Mouse (Mus musculus): ENCODE results near the gene Nup62.

Nup62 gene

DNA sequence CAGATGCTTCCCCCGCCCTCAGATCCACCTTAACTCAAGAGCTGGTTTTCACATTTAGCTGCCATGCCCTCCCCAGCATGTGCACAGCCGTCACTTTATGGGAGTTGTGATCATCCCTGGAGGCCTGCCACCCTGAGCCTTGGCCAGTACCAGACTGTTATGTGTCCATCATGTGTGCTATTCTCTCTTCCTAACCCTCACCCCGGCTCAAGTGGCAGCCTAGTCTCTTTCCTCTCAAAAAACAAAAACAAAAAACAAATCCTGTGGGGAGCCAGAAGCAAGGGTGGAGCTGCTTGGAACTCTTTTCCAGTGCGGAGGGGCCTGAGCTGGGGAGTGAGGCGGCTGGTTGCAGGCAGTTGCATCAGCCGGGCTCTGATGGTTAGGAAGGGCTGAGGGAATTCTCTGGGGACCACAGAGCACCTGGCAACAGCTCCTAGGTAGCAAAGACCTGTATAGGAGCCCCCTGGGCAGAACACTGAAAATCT lies 2.9 kb downstream of the Nup62 start:
- no peak for DNase-seq (ENCODE audit: extremely low read depth, low read depth, low spot score)

DNA sequence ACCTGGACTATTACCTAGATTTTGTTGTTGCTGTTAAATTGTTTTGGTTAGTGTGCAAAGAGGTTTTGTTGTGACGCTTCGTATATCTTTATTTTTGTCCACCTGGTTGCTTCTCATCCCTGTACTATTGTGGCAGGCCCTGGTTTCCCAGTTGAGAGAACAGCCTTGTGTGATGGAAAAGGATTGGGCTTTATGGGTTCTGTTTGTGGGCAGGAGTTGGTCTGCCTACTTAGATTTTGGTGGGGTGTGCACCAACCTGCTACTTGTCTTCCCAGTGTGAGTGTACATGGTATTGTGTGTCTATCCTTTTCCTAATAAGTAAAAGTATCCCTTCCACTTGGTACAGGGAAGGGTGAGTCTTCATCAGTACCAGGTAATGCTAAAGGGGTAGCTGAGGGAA lies 3.5 kb downstream of the Nup62 start:
- DNase-seq (ENCODE audit: extremely low read depth, low read depth, low spot score), result no peak

DNA sequence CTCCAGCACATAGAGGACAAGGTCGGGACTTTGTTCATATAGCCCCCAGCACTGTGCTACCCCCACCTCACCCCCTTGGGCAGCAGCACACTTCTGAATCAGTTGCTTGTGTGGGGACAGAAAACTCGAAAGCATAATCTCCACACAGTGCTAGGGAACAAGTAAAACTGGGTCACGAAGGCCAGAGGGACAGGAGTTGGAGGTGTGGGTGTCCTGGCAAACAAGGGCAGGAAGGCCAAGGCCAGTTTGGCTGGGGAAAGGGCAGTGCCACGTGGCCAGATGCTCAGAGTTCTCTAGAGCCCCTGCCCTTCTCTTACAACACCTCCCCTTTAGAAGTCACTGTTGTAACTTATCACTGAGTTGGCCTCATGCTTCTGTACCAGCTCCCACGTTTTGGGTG lies 4.0 kb downstream of the Nup62 start:
- DNase-seq (ENCODE audit: extremely low read depth, low read depth, low spot score), result no peak

DNA sequence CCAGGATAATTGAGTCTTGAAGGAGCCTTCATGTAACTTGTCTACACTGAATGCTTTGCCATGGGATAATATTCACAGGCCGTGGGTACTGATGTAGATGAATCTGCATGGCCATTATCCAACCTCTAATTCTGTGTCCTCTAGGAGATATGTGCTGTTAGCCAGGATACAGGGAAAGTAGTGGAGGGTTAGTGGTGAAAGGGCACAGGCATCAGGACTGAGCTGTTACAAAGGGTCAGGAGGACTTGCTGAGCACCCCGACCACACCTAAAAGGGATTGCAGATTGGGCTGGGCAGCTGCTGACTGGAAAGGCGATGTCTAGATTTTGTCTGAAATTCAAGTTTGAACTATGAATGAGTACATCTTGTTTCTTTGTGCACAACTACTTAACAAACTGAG lies 4.6 kb downstream of the Nup62 start:
- DNase-seq (ENCODE audit: extremely low read depth, low read depth, low spot score), result no peak

DNA sequence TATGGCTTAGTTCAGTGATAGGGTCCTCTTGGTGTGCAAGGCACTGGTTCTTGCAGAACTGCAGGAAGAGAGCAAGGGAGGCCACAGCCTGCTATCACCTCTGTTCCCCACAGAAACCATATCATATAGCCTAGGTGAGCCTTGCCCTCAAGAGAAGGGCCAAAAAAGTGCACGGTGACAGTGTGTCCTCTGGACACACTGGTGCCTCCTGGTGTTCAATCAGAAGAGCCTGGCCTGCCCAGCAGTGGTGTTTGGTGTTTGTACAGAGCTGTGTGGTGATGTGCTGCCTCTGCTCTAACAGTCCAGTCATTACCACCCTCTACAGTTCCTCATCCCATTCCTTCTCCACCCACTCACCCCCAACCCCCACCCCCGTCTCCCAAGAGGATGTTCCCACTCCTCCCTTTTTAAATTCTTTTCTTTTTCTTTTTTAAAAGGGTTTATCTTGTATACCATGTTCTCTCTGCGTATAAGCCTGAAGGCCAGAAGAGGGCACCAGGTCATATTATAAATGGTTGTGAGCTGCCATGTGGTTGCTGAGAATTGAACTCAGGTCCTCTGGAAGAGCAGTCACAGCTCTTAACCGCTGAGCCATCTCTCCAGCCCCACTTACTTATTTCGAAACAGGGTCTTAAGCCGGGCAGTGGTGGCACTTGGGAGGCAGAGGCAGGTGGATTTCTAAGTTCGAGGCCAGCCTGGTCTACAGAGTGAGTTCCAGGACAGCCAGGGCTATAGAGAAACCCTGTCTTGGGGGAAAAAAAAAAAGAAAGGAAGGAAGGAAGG lies 6.0 kb downstream of the Nup62 start:
- no peak for DNase-seq (ENCODE audit: extremely low read depth, low read depth, low spot score)

DNA sequence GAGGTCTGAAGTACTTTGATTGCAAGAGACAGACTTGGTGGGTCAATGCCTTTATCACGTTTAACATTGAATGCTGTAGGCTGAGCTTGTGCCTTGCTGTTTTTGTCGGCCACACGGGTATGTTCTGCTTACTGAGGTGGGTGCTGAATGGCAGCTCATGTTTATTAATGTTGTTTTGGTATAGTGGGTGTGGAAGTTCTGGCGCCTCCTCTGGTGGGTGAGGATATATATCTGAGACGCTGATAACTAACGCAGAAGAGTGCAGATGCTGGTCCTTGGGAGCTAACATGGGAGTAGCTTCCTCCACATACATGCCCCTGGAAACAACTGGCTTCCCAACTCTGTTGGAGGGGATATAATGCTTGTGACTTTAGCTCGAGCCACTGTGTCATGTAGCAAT lies 7.5 kb downstream of the Nup62 start:
- no peak for DNase-seq (ENCODE audit: extremely low read depth, low read depth, low spot score)

DNA sequence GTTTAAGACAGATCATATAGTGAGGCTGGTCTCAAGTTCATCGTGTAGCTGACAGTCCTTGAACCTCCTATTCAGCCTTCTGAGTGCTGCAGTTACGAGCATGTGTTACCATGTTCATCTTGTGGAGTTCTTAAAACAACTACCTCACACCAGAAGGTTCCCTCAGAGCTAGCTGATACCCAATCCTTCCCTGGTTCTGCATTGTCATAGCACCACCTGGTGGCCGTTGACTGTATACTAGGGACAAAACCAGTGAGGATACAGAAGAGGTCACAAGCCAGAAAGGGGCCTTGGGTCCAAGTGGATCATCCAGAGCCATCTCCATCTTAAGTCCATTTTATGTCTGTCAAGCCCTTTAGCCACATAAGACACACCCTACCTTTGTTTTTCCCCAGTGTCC lies 9.0 kb downstream of the Nup62 start:
- DNase-seq (ENCODE audit: extremely low read depth, low read depth, low spot score), result no peak

DNA sequence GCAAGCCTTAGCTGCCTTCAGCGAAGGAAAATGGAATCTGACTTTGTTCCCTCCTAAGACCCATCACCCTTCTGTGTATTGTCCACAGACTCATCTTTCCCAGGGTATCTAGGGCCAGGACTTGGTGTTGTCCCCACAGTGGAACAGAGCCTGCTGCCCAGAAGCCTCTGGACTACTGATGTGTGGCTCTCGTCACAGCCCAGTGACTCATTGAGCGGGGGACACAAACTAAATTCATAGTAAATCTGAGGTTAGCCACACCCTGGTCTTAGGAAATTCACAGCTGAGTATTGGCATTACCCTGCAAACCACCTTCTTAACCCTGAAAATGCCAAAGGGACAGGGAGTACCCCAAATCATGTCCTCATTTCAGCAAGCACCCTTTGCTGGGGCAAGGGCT lies 10.9 kb downstream of the Nup62 start:
- no peak for DNase-seq (ENCODE audit: extremely low read depth, low read depth, low spot score)

DNA sequence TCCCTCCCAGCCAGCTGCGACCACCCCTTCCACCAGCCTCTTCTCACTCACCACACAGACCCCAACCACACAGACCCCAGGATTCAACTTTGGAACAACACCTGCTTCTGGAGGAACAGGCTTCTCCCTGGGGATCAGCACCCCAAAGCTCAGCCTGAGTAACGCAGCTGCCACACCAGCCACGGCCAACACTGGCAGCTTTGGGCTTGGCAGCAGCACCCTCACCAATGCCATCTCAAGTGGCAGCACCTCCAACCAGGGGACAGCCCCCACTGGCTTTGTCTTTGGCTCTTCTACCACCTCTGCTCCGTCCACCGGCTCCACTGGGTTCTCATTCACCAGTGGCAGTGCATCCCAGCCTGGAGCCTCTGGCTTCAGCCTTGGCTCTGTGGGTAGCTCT lies 12.8 kb downstream of the Nup62 start:
- no peak for DNase-seq (ENCODE audit: extremely low read depth, low read depth, low spot score)

DNA sequence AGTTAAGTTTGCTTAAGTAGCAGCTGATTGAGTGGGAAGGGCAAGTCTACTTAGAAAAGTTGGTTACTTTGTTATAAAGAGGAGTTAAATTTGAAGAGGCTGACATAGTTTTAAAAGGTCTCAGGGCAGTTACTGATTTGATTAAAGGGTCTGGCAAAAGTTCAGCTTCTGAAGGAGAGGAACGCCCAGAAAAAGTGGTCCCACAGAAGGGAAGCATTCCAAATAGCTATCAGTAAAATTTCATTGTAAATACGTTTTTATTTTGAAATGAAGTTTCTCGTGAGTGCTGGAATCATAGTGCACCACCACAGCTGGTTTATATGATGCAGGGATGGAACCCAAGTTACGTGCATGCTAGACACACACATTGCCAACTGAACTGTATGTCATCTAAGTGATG lies 16.9 kb downstream of the Nup62 start:
- no peak for DNase-seq (ENCODE audit: extremely low read depth, low read depth, low spot score)

DNA sequence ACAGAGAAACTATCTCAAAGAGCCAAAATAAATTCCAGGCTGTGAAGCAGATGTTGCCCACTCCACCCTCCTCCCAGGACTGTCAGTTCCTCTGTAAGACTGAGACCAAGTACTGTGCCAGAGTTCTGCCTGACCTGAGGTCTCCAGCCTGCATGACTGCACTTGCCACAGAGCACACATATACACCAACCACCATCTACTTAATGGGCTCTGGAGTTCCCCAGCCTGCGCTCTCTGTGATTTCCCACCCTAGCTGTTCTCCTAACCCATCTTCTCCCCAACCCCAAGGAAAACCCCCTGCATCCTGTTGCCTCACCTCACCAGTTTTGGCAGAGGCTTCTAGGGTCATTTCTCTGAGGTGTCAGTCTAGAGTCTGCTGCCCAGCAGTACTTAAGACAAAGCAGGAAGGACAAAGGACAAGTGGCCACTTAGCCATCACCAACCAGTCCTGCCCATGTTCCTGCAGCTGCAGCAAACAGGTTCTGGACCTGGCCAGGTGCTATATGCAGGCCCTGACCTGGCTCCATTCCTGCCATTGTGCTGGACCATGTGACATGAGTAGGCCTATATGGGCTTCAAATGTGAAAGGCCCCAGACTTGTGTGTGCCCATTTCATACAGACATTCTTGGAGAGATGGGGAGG lies 19.6 kb downstream of the Nup62 start:
- DNase-seq (ENCODE audit: extremely low read depth, low read depth, low spot score), result no peak

DNA sequence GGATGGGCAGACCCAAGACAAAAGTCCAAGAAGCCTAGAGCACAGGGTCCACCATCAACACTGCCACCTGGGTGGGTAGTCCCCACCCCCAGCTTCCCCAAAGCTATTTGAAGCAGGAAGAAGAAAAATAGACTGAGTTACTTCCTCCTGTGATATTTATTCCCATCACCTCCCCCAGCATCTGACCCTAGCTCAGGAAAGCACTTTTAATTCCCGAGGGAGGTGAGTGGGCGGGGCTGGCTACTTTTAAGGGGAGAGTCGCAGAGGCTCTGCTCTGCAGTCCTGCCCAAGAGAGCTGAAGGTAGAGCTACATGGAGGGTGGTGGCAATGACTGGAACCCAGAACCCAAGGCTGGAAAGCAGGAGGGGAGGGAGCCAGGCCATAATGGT lies 20.1 kb downstream of the Nup62 start:
- no peak for DNase-seq (ENCODE audit: extremely low read depth, low read depth, low spot score)

DNA sequence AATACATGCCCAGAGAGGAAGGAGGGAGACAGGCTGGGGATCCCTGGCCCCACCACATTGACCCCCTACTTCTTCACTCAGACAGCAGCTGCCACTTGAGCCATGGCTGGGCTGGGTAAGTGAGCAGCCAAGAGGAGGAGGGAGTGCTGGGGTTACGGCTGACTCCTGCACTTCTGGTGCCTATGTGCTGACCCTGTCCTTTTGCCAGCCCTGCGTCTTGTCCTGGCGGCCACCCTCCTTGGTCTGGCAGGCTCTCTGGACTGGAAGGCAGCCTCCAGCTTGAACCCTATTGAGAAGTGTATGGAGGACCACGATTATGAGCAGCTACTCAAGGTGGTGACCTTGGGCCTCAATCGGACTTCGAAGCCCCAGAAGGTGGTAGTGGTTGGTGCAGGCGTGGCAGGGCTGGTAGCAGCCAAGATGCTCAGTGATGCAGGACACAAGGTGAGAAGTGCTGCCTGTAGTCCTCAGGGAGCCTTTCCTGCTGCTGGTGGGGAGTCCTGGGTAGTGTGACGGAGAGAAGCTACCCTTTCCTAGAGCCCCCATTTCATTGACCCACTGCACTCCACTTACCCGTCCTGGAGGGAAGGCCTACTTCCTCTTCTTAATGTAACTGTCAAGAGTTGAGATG lies 20.6 kb downstream of the Nup62 start:
- DNase-seq (ENCODE audit: extremely low read depth, low read depth, low spot score), result no peak

DNA sequence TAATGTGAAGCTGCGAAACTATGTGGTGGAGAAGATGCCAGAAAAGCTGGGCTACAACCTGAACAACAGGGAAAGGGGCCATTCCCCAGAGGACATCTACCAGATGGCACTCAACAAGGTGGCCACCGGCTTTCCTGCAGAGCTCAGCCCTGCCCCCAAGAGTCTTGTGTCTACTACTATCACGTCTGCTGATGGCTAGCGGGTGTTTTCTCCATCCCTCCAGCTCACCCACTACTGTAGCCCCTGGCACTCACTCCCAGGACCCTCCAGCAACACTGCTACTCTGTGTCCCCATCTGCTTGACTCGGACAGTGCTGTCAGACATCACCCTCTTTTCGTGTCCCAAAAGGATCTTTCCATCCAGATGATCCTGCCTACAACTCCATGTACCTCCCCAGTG lies 22.2 kb downstream of the Nup62 start:
- no peak for DNase-seq (ENCODE audit: extremely low read depth, low read depth, low spot score)

DNA sequence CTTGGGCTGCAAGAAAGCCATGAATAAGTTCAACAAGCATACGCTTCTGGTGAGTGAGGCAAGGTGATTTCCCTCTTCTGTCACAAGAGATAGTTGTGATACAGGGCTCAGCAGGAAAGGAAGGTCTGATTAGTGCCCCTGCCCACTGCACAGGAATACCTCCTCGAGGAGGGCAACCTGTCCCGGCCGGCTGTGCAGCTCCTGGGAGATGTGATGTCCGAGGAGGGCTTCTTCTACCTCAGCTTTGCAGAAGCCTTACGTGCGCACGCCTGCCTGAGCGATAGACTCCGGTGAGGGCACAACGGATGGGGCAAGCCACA lies 23.2 kb downstream of the Nup62 start:
- DNase-seq (ENCODE audit: extremely low read depth, low read depth, low spot score), result no peak

DNA sequence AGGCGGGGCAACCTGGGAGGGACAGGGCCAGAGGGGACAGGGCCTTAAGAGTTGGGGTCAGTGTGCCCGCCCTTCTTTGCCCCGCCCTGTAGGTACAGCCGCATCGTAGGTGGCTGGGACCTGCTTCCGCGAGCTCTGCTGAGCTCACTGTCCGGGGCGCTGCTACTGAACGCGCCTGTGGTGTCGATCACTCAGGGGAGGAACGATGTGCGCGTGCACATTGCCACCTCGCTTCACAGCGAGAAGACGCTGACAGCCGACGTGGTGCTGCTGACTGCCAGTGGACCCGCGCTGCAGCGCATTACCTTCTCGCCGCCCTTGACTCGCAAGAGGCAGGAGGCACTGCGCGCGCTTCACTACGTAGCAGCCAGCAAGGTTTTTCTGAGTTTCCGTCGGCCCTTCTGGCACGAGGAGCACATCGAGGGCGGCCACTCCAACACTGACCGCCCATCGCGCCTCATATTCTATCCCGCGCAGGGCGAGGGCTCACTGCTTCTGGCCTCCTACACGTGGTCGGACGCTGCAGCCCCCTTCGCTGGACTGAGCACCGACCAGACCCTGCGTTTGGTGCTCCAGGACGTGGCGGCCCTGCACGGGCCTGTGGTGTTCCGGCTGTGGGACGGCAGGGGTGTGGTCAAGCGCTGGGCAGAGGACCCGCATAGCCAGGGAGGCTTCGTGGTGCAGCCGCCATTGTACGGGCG lies 23.8 kb downstream of the Nup62 start:
- DNase-seq (ENCODE audit: extremely low read depth, low read depth, low spot score), result no peak

DNA sequence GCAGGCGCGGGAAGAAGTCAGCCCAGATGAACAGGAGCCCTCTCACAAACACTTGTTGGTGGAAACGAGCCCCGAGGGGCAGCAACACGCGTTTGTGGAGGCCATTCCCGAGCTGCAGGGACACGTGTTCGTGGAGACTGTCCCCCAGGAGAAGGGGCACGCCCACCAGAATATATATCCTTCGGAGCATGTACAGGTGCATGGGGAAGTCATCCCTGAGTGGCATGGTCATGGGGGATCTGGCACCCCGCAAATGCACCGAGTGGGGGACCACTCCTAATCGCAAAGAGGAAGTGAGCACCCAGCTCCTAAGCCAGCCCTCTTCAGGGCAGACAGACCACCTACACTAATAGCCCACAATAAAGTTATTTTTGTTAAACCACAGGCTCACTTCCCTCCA lies 24.5 kb downstream of the Nup62 start:
- DNase-seq (ENCODE audit: extremely low read depth, low read depth, low spot score), result no peak

DNA sequence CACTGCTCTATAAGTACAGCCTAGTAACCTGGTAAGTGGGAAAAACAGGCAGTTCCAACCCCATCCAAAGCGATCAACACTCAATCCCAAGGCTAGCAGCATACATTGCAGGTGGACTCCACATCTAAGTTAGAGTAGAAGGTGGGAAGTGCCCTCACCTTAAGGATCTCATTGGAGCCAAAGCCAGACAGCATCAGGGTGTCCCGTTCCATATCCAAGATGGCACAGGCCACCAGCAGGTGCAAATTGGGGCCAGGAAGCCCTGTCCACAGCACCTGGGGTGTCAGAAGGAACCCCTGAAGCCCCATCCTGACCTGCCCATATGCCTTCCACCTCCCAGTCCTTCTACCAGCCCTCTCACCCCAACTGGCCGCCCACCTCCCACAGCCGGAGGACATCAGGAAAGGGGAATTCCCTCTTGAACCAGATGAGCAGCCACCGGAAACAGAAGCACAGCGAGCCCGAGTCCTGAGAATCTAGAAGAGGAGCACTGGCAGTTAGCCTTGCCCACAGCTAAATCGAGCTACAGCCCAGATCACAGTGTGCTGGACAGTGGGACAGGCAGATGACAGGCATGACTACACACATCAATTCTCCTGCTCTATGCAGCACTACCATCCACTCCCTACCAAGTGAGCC lies 26.1 kb downstream of the Nup62 start:
- no peak for DNase-seq (ENCODE audit: extremely low read depth, low read depth, low spot score)

DNA sequence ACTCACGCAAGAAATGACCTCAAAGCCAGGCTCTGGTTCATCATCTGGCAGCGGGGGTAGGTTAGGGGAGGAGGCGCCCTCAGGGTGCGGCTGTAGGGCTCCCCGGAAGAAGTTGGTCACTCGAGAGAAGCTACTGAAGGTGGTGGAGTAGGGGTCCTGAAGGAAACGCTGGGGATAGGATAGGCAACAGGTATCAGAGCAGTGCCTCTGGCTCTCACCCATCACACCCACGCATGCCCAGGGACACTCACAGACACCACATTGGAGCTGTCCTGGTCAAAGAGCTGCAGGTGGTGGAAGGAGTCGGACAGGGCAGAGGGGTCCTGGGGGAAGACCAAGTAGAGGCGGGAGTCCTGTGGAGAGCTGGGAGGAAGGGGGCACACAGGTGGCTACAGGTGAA lies 29.1 kb downstream of the Nup62 start:
- no peak for DNase-seq (ENCODE audit: extremely low read depth, low read depth, low spot score)

DNA sequence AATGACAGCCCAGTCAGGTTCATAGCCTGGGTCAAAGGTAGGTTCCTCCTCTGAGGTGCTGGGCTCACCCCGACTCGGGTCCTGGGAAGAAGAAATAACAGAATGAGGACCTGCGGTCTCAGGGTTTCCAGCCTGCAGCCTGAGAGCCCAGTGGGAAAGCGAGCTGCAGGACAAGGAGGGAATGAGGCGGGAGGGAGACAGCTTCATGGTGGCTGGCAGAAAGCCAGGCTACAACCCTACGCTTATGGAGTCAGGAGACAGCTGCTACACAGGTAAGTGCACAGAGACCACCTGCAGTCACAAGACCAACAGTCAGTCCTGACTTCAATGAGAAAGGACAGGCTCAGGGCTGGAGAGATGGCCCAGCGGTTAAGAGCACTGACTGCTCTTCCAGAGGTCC lies 30.9 kb downstream of the Nup62 start:
- DNase-seq (ENCODE audit: extremely low read depth, low read depth, low spot score), result no peak

DNA sequence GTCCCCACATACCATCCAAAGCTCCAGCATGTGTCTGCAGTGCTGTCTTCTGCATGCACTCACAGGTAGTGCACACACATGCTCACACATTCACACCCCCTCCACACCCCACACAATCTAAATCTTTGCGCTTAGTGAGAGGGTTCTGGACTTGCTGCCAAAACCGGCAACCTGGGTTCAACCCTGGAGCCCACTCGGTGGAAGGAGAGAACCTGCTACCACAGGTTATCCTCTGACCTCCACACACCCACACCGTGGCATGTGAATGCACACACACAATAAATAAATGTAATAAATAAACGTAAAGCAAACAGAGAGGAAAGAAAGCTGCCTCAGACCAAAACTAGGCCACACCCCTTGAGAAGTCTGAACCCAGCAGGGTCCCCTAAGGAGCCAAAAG lies 31.9 kb downstream of the Nup62 start:
- no peak for DNase-seq (ENCODE audit: extremely low read depth, low read depth, low spot score)

Data from fat pad, adult 2 months (tissue).